Mouse (Mus musculus): ENCODE results near the gene Kdm3a. TPM values are rescaled to one million over a fixed set of nuclear protein-coding genes. Genes with fewer than 3 reads are reported as not detected.

Gene Kdm3a
- polyA plus RNA-seq, 1 experiment from 2014 or later: 38.7 TPM

GRCm38 (mm10) chr6:71583198-71583597 is 49.6 kb downstream of the Kdm3a start:
- TF ChIP-seq CTCF (IDR thresholded peaks at IDR 0.05; ENCODE audit: low read depth): no peak
- no peaks in the 10 kb centered on the region for H3K4me1 ChIP-seq (ENCODE audit: insufficient read depth)
- no peak for DNase-seq
- ATAC-seq (ENCODE audit: insufficient read depth): no peak
- H3K9ac ChIP-seq: no peak overlapping the region
- no peaks in the 10 kb centered on the region for H3K9me3 ChIP-seq (ENCODE audit: low read depth, low read length)
- WGBS: 66% methylated on average over 4 of the region's 4 CpGs
- no peaks in the 10 kb centered on the region for H3K27me3 ChIP-seq (ENCODE audit: insufficient read depth, low read length)
- no peak overlapping the region for H3K4me2 ChIP-seq
- peaks cover 58% of the 10 kb centered on the region for H3K36me3 ChIP-seq (ENCODE audit: insufficient read depth)
- no peak overlapping the region for H3K27ac ChIP-seq (ENCODE audit: low read depth)
- H3K4me3 ChIP-seq (ENCODE audit: low read depth, low read length): no peak overlapping the region

- no peak for ATAC-seq (ENCODE audit: insufficient read depth)
- no peaks in the 10 kb centered on the region for H3K27me3 ChIP-seq (ENCODE audit: insufficient read depth, low read length)
- H3K4me1 ChIP-seq (ENCODE audit: insufficient read depth): no peaks in the 10 kb centered on the region
- peaks cover 52% of the 10 kb centered on the region for H3K36me3 ChIP-seq (ENCODE audit: insufficient read depth)
- no peak overlapping the region for H3K4me3 ChIP-seq (ENCODE audit: low read depth, low read length)
- no peak overlapping the region for H3K27ac ChIP-seq (ENCODE audit: low read depth)
- WGBS: 93% methylated on average over 11 of the region's 11 CpGs
- H3K9ac ChIP-seq: no peak overlapping the region
- no peak overlapping the region for H3K4me2 ChIP-seq
- DNase-seq: no peak
- no peak for TF ChIP-seq CTCF (IDR thresholded peaks at IDR 0.05; ENCODE audit: low read depth)
- no peaks in the 10 kb centered on the region for H3K9me3 ChIP-seq (ENCODE audit: low read depth, low read length)
Measured at GRCm38 (mm10) chr6:71579478-71579877, 53.3 kb downstream of the Kdm3a start.

- Histone ChIP-seq H3K4me1 (ENCODE audit: insufficient read depth) (no peaks in the 10 kb centered on the region), H3K27ac (ENCODE audit: low read depth) (no peak overlapping the region), H3K9me3 (ENCODE audit: low read depth, low read length) (no peaks in the 10 kb centered on the region), H3K36me3 (ENCODE audit: insufficient read depth) (peaks cover 55% of the 10 kb centered on the region), H3K27me3 (ENCODE audit: insufficient read depth, low read length) (no peaks in the 10 kb centered on the region), H3K4me2 (no peak overlapping the region), H3K4me3 (ENCODE audit: low read depth, low read length) (no peak overlapping the region), H3K9ac (no peak overlapping the region)
- WGBS: 87% methylated on average over 1 of the region's 1 CpGs
- TF ChIP-seq CTCF (IDR thresholded peaks at IDR 0.05; ENCODE audit: low read depth): no peak
- no peak for DNase-seq
- no peak for ATAC-seq (ENCODE audit: insufficient read depth)
Measured at GRCm38 (mm10) chr6:71575359-71575758, 57.4 kb downstream of the Kdm3a start.

- TF ChIP-seq CTCF (IDR thresholded peaks at IDR 0.05; ENCODE audit: low read depth): no peak
- no peaks in the 10 kb centered on the region for H3K4me1 ChIP-seq (ENCODE audit: insufficient read depth)
- no peak for ATAC-seq (ENCODE audit: insufficient read depth)
- no peak overlapping the region for H3K4me2 ChIP-seq
- 36% methylated on average over 2 of the region's 2 CpGs for WGBS
- DNase-seq: no peak
- H3K27ac ChIP-seq (ENCODE audit: low read depth): no peak overlapping the region
- no peaks in the 10 kb centered on the region for H3K27me3 ChIP-seq (ENCODE audit: insufficient read depth, low read length)
- H3K9ac ChIP-seq: no peak overlapping the region
- H3K4me3 ChIP-seq (ENCODE audit: low read depth, low read length): no peak overlapping the region
- H3K9me3 ChIP-seq (ENCODE audit: low read depth, low read length): no peaks in the 10 kb centered on the region
- peaks cover 36% of the 10 kb centered on the region for H3K36me3 ChIP-seq (ENCODE audit: insufficient read depth)
Measured at GRCm38 (mm10) chr6:71569025-71569424, 63.8 kb downstream of the Kdm3a start.

- Histone ChIP-seq H3K27me3 (ENCODE audit: insufficient read depth, low read length) (no peaks in the 10 kb centered on the region), H3K36me3 (ENCODE audit: insufficient read depth) (peaks cover 32% of the 10 kb centered on the region), H3K4me3 (ENCODE audit: low read depth, low read length) (no peak overlapping the region), H3K9me3 (ENCODE audit: low read depth, low read length) (no peaks in the 10 kb centered on the region), H3K9ac (no peak overlapping the region), H3K4me2 (no peak overlapping the region), H3K4me1 (ENCODE audit: insufficient read depth) (no peaks in the 10 kb centered on the region), H3K27ac (ENCODE audit: low read depth) (no peak overlapping the region)
- TF ChIP-seq CTCF (IDR thresholded peaks at IDR 0.05; ENCODE audit: low read depth): no peak
- no peak for ATAC-seq (ENCODE audit: insufficient read depth)
- 73% methylated on average over 3 of the region's 3 CpGs for WGBS
- DNase-seq: no peak
Measured at GRCm38 (mm10) chr6:71568616-71569015, 64.2 kb downstream of the Kdm3a start.

- Histone ChIP-seq H3K4me3 (ENCODE audit: low read depth, low read length) (no peak overlapping the region), H3K9ac (no peak overlapping the region), H3K27ac (ENCODE audit: low read depth) (no peak overlapping the region), H3K36me3 (ENCODE audit: insufficient read depth) (0 out of 2 replicates have a peak, but pooled peaks cover 11% of the 10 kb centered on the region), H3K27me3 (ENCODE audit: insufficient read depth, low read length) (no peaks in the 10 kb centered on the region), H3K9me3 (ENCODE audit: low read depth, low read length) (no peaks in the 10 kb centered on the region), H3K4me2 (no peak overlapping the region), H3K4me1 (ENCODE audit: insufficient read depth) (no peaks in the 10 kb centered on the region)
- no peak for TF ChIP-seq CTCF (IDR thresholded peaks at IDR 0.05; ENCODE audit: low read depth)
- DNase-seq (no peak), ATAC-seq (ENCODE audit: insufficient read depth) (no peak)
- WGBS: 93% methylated on average over 2 of the region's 2 CpGs
Measured at GRCm38 (mm10) chr6:71556826-71557225, 76.0 kb downstream of the Kdm3a start.

GRCm38 (mm10) chr6:71555507-71555951 is 77.3 kb downstream of the Kdm3a start:
- H3K4me3 ChIP-seq (ENCODE audit: low read depth, low read length): no peak overlapping the region
- no peaks in the 10 kb centered on the region for H3K9me3 ChIP-seq (ENCODE audit: low read depth, low read length)
- WGBS: 72% methylated on average over 2 of the region's 2 CpGs
- H3K4me1 ChIP-seq (ENCODE audit: insufficient read depth): no peaks in the 10 kb centered on the region
- DNase-seq: peak; percentile 17
- H3K4me2 ChIP-seq: no peak overlapping the region
- no peak overlapping the region for H3K27ac ChIP-seq (ENCODE audit: low read depth)
- 0 out of 2 replicates have a peak, but pooled peaks cover 11% of the 10 kb centered on the region for H3K36me3 ChIP-seq (ENCODE audit: insufficient read depth)
- no peak for ATAC-seq (ENCODE audit: insufficient read depth)
- TF ChIP-seq CTCF (IDR thresholded peaks at IDR 0.05; ENCODE audit: low read depth): no peak
- H3K27me3 ChIP-seq (ENCODE audit: insufficient read depth, low read length): no peaks in the 10 kb centered on the region
- no peak overlapping the region for H3K9ac ChIP-seq

All from lung, embryonic 14.5 days (tissue).